Mouse (Mus musculus): ENCODE measurements around the gene Serinc2.

Gene Serinc2

DNA sequence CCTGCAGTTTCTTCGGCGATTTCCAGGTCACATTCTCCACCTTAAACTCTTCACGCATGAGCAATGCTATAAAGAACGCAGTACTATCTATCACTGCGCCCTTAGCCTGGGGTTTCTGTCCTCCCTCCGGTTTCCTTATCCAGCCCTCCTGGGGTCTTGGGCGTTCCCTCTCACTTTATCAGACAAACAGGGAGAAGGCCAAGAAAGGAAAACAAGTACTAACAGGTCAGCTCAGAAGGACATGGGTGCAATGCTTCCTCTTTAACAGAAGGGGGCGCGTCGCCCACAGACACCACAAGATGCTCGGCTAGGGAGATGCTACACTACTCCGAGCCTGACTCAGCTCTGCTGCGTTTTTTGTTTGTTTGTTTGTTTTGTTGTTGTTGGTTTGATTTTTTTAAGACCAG, 18.1 kb upstream of the Serinc2 start:
- DNase-seq (ENCODE audit: low spot score in 2 of 2), result peak; percentile 42 to 64

DNA sequence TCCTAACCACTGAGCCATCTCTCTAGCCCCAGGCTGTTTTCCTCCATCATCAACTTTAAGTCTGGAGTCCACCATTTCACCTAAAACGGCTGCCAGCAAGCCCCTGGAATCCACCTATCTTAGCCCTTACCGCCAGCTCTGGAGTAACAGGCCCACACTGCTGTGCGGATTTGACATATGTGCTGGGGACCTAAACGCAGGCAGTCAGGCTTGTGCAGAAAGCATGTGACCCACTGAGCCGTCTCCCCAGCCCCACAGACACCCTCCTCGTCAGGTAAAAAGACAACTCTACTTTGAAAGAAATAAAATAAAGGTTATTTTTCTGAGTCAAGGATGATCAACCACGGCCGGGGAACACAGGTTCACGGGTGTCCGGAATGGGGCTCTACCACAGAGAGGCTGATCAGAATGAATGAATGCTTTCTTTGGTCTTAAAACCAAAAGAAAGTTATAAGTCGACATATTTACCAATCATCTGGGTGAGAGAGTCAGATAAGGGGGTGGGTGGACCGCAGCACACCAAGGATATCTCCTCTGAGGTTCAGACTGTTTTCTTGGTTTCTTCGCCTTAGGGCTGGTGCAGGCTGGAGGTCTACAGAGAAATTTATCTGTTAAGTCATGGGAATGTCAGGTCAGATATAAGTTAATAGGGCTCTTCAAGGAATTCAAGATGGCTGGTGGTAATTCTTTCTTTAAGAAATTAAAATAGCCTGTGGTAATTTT, 17.4 kb upstream of the Serinc2 start:
- peak; percentile 30 to 48 for DNase-seq (ENCODE audit: low spot score in 2 of 2)

DNA sequence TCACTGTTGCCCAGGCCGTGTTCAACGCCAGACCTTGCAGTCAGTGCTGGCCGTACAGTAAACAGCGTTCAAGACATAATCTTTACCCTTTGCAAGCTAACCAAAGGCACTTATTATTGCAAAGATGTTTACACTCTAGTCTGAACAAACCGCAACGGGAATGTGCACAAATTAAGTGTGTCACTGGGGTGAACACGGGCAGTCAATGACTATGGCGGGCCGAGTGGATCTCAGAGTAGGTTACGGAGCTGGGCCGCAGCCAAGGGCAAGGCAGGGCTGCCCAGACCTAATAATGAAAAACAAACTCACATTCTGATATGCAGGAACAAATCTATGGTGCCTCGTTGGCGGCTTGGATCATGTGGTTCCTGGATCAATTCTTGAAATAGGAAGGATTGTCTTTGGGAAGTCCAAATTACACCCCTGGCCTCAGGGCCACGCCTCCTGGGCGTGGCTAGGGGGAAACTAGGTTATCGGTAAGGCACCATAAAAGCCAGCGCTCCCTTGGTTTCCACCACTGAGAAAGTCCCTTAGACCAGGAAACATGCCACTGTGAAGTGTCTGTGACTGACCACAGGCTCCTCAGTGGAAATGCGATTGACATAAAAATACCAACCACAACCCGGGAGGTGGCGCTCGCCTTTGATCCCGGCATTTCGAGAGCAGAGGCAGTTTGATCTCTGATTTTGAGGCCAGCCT, 16.2 kb upstream of the Serinc2 start:
- peak; percentile 44 to 74 for DNase-seq (ENCODE audit: low spot score in 2 of 2)

DNA sequence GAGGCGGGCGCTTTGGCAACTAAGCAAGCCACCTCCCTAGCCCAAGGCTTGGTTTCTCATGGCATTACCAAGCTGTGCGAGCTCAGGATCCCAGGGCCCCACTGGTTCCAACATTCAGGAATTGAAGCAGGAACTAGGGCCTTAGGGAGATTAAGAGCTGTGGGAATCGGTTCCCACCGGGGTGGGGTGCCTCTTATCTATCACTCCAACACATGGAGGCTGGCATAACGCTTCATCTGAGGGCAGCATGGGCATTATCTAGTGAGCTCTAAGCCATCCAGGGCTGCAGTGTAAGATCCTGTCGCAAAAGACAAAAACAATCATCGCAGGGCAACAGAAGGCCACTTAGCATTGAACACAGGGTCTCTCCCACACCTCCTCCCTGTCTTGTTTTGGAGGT, 15.5 kb upstream of the Serinc2 start:
- DNase-seq (ENCODE audit: low spot score in 2 of 2), result peak; percentile 34 to 60

DNA sequence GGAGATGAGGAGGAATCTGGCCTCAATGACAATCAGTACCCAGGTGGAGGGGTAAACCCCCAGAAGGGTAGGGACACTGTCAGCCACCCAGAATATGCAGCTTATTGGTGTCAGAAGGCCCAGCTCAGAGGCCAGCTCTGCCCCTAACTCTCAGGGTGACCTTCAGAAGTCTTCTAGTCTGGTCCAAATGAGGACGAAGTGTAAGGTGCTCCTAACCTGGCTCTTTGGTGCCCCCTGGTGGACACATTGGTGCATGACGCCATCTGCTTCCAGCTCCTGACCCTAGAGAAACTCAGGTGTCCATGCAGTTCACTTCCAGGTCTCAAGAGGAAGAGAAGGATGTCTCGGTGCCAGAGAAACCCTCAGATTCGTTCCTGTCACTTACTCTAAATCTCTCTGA, 13.3 kb upstream of the Serinc2 start:
- DNase-seq (ENCODE audit: low spot score in 2 of 2), result peak; percentile 43 to 46

DNA sequence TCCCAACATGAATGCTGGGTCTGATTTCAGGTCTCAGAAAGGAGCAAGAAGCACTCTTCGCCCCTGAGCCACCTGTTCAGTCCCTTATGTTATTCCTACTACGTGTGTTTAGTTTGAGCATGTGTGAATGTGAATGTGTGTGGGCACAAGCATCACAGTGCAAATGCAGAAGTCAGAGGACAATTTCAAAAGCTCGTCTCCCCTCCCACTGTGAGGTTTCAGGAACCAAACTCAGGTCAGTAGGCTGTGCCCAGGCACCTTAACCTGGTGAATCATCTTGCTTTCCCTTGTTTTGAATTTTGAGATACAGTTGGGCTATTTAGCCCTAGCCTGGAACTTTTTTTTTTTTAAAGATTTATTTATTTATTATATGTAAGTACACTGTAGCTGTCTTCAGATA, 10.8 kb upstream of the Serinc2 start:
- no peak for DNase-seq (ENCODE audit: low spot score in 2 of 2)

DNA sequence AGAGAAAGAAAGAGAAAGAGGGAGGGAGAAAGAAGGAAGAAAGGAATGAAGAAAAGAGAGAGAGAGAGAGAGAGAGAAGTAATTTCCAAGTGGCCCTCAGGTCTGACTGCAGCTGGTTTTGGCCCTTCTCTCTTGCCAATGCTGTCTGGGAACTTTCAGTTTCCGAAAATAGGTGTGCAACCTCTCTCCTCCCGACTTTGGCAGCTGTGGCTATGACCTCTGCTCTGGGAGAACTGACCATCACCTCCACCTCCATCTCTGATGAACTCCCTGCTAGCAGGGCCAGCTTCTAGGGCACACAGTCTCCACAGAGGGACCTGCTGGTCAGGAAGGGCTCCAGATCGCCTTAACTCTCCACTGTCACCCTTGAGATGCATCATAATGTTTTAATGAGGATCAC, 7.5 kb upstream of the Serinc2 start:
- DNase-seq (ENCODE audit: low spot score in 2 of 2), result no peak

DNA sequence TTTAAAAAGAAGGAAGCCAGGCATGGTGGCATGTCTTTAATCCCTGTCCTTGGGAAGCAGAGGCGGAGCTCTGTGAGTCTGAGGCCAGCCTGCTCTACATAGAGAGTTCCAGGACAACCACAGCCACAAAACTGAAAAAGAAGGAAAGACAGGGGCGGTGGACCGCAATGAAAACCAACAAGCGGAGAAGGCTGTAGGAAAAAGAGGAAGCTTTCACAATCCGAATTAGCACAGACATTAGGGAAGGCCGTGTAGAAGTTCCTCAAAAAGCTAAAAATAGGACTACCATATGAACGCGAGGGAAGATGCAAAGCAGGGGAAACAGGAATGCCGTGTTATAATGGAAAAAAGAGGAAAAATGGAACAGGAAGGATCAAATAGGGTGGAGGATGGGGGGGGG, 4.8 kb upstream of the Serinc2 start:
- no peak for DNase-seq (ENCODE audit: low spot score in 2 of 2)

DNA sequence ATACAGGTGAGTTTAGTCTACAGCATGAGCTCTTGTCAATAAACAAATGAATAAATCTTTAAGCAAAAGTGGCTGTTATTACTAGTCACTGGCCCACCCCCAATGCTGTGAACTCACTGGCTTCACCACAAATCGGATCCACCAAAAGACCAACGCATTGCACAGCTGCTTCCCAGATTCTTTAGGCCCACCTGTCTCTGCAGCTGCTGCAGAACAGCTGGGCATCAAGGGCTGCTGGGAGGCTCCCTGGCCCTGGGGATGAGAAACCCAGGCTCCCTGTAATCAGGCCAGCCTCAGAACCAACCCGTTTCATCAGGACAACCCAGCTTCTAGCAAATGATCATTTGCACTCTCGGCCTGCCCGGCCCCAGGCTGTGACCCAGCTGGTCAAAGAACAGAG, 3.9 kb upstream of the Serinc2 start:
- DNase-seq (ENCODE audit: low spot score in 2 of 2), result no peak

DNA sequence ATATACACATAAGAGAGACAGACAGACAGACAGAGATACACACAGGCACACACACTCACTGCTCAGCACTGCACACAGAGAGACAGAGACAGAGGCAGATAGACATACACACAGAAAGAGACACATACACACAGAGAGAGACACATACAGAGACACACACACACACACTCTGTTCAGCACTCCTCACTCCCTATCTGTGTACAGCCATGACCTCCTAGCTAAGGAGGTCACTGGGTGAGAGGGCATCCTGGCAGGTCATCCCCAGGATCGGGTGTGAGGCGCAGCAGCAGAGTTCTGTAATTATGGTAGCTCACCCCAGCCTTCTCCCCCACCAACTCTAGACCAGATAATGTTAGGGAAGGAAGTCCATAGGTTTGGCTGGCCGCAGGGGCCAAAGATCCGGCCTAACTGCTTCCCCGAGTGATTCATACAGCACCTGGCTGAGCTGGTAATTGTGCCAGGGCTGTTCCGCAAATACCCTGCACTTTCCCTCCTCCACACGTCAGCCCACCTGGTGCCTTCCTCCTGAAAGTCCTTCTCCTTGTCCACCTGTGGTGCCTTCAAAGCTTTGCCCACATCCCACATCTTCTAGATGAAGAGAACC, 2.3 kb downstream of the Serinc2 start:
- DNase-seq (ENCODE audit: low spot score in 2 of 2), result no peak

DNA sequence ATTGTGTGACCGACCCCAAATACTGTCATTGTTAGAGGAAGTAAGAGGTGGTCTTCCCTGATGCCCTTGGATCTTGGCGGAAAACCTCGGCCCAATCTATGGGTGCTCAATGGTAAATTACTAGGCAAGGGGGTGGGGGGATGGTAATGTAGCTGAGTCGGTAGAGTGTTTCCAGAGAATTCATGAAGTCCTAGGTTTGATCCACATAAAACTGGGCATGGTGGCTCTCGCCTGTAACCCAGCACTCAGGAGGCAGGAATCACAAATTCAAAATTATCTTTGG, 3.2 kb downstream of the Serinc2 start:
- no peak for DNase-seq (ENCODE audit: low spot score in 2 of 2)

DNA sequence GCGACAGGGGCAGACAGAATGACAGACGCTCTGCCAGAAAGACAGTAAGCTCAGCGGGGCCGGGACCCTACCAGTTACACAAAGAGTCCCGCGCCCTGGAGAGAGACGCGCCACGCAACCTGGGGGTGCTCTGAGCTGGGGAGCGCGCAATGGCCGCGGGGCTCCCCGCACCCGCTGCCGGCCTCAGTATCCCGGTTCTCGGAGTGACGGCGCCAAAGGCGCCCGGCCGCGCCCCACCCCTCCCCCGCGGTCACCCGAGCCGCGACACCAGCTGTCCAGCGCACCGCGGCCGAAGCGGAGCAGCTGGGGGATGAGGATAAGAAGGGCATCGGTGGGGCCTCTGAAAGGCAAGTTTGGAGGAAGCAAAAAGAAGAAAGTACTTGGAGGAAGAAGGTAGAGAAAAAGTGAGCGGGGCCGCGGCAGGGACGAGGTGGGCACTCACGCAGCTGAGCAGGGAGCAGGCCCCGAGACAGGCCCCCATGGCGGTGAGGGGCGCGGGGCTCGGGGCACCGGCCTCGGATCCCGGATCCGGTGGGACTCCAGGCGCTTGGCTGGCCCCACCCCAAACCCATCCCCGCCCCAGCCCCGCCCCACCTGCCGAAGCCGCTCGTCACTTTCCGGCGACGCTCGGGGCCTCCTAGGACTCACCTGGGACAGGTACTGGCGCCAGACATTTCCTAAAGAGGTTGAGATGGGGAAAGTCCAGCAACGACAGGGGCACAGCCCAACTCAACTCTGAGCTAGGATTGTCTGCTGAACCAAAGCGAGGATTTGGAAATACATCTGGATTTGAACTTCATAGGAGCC, 3.8 kb downstream of the Serinc2 start:
- DNase-seq (ENCODE audit: low spot score in 2 of 2), result no peak

DNA sequence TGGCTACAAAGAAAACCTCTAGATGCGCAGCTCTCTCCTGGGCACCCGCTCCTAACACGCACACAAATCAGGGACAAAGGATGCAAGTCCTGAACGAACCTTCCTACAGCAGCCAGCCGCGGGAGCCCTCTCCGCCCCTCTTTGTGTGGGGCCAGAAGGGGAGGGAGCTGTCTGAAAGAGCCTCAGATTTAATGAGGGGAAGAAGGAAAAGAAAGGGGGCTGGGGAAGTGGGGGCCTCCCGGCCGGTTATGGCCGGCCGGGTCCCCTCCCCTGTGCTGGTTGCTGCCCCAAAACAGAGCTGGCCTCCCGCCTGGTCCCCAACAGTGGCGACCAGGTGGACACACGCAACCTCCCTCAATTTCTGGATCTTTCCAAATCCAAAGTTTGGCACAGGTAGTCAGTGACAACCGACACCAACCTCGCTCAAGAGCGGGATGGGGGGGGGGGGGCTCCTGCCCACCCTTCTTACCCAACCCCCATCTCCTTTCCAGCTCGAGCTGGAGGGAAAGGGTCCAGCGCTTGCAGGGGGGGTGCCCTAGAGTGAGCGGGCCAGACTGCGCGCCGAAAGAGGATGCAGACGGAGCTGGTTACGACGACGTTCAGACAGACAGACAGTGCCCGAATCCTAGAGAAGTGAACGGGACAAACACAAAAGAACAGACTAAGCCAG, 4.5 kb downstream of the Serinc2 start:
- no peak for DNase-seq (ENCODE audit: low spot score in 2 of 2)

DNA sequence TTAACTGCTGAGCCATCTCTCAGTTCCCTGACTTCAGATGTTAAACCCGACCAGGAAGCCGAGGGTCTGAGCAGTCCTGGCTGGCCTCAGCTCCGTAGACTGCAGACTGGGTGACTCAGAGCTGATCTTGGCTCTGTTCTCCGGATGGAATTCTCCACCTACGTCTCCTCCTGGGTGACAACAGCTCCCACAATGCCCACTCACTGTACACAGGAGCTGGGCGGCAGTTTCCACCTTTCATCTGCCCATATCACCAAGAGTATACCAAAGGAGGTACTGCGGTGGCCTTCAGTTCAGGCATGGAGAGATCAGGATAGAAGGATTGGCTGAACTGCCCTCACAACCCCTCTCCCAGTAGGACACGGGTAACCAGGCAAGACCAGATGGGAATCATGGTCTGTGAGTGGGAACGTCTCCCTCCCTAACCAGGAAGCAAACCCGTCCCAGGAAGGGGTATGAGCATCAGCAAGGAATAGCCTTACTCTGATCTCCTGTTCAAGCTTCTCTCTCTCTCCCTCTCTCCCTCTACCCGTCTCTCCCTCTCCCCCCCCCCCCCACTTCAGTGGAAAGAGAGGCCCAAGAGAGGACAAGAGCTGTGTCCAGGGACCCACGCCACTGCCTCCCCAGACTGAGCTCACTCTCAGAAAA, 5.2 kb downstream of the Serinc2 start:
- no peak for DNase-seq (ENCODE audit: low spot score in 2 of 2)

DNA sequence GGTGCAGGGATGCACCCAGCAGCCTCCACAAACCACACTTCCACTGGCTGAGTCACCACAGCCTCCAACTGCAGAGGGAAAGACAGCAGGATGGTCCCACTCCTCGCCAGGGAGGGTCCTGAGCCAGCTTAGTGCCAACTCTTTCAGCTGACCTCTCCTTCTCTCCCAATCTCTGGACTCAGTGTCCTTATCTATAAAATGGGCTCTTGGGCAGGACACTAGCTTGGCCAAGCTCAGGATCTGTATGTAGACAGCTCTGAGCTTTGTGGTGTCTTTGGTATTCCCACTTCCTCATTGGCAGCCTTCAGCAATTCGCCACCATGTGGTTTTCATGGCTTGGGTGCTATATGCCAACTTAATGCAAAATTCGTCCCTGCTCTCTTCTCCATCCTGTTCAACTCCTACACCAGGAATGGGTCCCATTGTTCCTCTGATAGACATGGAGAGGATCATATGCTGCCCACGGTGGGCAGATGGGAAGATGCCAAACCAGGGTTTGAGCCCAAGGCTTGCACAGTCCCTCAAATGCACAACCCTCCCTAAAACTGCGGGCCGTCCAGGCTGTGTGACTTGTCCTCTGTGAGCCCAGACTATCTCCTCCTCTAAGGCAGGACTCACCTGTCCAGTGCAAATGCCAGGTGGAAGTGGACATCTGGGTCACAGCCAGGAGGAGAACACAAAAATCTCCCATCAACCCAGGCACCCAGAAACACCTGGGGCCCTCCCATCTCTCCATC, 8.2 kb downstream of the Serinc2 start:
- DNase-seq (ENCODE audit: low spot score in 2 of 2), result no peak

DNA sequence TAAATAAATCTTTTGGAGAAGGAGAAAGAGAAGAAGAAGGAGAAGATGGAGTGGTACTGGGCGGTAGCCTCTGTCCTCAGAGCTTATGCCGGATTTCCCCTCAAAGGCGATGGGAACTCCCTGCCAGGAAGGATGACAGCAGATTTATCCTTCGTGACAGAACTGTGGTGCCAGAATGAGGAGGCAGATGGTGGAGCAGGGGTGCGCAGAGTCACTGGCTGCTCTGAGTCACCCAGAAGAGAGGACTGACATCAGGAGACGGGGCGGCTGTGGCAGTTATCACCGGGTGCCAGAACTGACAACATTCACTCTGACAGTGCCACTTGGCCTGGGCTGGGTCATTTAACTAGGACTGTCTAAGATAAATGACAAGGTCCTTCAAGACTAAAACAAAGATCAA, 8.9 kb downstream of the Serinc2 start:
- peak; percentile 9 to 18 for DNase-seq (ENCODE audit: low spot score in 2 of 2)

DNA sequence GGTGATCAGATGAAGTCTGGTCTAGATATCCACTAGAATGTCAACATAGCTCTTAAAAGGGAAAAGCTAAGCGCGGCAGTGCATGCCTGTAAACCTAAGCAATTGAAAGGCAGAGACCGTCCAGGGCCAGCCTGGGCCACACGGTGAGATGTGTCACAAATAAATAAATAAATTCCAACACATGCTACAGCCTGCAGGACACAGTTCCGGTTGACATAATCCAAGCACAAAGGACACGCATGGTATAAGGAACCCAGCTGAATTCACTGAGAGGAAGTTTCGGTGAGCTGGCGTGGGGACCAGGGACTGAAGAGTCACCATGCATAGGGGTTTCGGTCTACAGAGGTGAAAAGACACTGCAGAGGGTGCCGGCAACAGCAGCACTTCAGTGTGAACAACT, 10.3 kb downstream of the Serinc2 start:
- DNase-seq (ENCODE audit: low spot score in 2 of 2), result no peak

DNA sequence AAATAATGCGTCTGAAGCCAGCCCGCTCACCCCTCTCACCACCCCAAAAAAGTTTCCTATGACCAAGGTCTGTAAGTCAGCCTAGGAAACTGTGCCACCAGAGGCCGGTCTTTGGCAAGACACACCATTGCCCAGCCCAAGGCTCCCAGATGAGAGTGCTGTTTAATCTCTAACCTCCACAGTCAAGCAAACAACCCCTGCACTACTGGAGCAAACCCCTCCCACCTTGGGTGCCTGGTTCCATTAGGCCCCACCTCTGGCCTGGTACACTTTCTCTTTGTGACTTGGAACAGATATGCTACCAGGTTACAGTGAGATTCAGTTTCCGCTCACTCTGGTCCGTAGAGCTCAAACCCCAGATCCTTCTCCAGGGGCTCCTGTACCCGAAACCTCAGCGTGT, 11.9 kb downstream of the Serinc2 start:
- peak in 1 of 2 experiments; percentile 10 for DNase-seq (ENCODE audit: low spot score in 2 of 2)

DNA sequence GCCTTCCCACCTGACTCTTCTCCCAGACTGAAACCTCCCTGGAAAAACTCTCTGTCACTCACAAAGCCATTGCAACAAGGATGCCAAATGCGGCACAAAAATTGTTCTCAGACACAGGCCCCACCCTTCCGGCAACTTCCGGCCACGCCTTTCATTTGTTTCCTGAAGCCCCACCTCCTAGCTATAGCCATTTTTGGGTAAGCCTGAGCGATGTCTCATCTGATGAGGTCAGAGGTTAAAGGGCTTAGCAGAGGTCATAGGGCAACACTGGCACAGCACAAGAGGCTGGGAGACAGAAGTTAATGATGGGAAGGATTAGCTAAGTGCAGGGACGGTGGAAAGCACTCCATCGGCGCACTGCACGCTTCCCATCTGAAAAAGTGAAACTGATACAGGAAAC, 12.4 kb downstream of the Serinc2 start:
- no peak for DNase-seq (ENCODE audit: low spot score in 2 of 2)

DNA sequence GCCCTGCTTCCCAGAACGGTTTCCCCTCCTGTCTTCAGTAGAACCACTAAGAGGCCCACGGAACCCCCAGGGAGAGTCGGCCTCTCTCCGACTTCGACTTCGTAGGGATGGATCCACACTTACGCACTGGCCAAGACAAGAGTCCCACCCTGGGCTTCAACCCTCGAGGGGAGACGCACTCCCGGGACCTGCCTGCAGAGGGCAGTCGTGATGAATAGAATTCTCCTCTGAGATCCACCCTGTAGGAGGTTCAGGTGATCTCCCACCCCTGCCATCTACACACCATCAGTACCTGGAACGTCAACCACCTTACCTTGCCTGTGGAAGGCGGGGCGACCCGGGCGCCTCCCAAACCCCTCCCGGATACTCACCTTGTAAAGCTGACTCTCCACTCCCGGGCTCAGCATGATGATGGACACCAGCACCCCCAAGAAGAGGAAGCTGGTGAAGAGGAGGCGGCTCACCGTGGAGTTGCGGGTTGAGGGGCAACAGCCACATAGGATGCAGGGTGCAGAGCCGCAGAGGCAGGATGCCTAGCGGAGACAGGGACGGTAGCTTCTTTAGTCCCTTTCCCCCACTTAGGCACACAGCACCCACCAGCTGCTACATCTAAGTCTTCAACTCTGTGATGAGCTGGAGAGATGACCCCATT, 14.2 kb downstream of the Serinc2 start:
- DNase-seq (ENCODE audit: low spot score in 2 of 2), result peak; percentile 19 to 38
